Mouse (Mus musculus): Measurements from ENCODE around the gene Cacul1.
A peak's percentile ranks its signal among the peaks of the same experiment; 100 is the strongest.
"Not testable (repeated sequence)": the region's sequence is repeated elsewhere in the genome, so short reads cannot be mapped to it uniquely, and the experiment has no call there.

Cacul1 gene

GRCm38 (mm10) chr19:60580582-60581339, at the start of gene Cacul1:
Gene Cacul1 (minus strand): TSS chr19:60581025.
- peak; percentile 93 for DNase-seq (ENCODE audit: low spot score)

- DNase-seq (ENCODE audit: low spot score), result no peak
These were observed 38.6 kb upstream of the Cacul1 start for GRCm38 (mm10) chr19:60619420-60619819.

GRCm38 (mm10) chr19:60617007-60617406, 36.2 kb upstream of the Cacul1 start:
- no peak for DNase-seq (ENCODE audit: low spot score)

GRCm38 (mm10) chr19:60615470-60616200, 34.8 kb upstream of the Cacul1 start:
- DNase-seq (ENCODE audit: low spot score), result no peak

- DNase-seq (ENCODE audit: low spot score), result no peak
These were observed 30.8 kb upstream of the Cacul1 start for GRCm38 (mm10) chr19:60611525-60612215.

- no peak for DNase-seq (ENCODE audit: low spot score)
These were observed 27.9 kb upstream of the Cacul1 start for GRCm38 (mm10) chr19:60608766-60609165.

GRCm38 (mm10) chr19:60603586-60603985, 22.8 kb upstream of the Cacul1 start:
- DNase-seq (ENCODE audit: low spot score), result no peak

- not testable (repeated sequence) for DNase-seq (ENCODE audit: low spot score)
These were observed 21.2 kb upstream of the Cacul1 start for GRCm38 (mm10) chr19:60602066-60602465.

GRCm38 (mm10) chr19:60598025-60598697, 17.3 kb upstream of the Cacul1 start:
- no peak for DNase-seq (ENCODE audit: low spot score)

GRCm38 (mm10) chr19:60589646-60590045, 8.8 kb upstream of the Cacul1 start:
- no peak for DNase-seq (ENCODE audit: low spot score)

- no peak for DNase-seq (ENCODE audit: low spot score)
These were observed 5.8 kb upstream of the Cacul1 start for GRCm38 (mm10) chr19:60586652-60587051.

- no peak for DNase-seq (ENCODE audit: low spot score)
These were observed 2.4 kb upstream of the Cacul1 start for GRCm38 (mm10) chr19:60583201-60583600.

GRCm38 (mm10) chr19:60581377-60582290, 809 bp upstream of the Cacul1 start:
- peak; percentile 18 for DNase-seq (ENCODE audit: low spot score)

GRCm38 (mm10) chr19:60579771-60580581, 849 bp downstream of the Cacul1 start:
- no peak for DNase-seq (ENCODE audit: low spot score)

- no peak for DNase-seq (ENCODE audit: low spot score)
These were observed 4.1 kb downstream of the Cacul1 start for GRCm38 (mm10) chr19:60576741-60577140.

GRCm38 (mm10) chr19:60560497-60560896, 20.3 kb downstream of the Cacul1 start:
- no peak for DNase-seq (ENCODE audit: low spot score)

- DNase-seq (ENCODE audit: low spot score), result no peak
These were observed 25.9 kb downstream of the Cacul1 start for GRCm38 (mm10) chr19:60554866-60555438.

- peak; percentile 26 for DNase-seq (ENCODE audit: low spot score)
These were observed 27.3 kb downstream of the Cacul1 start for GRCm38 (mm10) chr19:60553501-60553900.

GRCm38 (mm10) chr19:60543302-60543701, 37.5 kb downstream of the Cacul1 start:
- DNase-seq (ENCODE audit: low spot score), result no peak

GRCm38 (mm10) chr19:60531897-60532296, 48.9 kb downstream of the Cacul1 start:
- no peak for DNase-seq (ENCODE audit: low spot score)
